Mouse (Mus musculus) spleen, adult 2 months (tissue): ENCODE data around the gene Gm20388.

Source experiments
- CTCF ChIP-seq: fragments of 200-500 bp; IDR thresholded peaks from 2 replicates; pipeline ENCODE4 v1.5.1; 2011; ENCODE audit warnings: mild to moderate bottlenecking, inconsistent platforms; ENCODE audit not compliant: insufficient read depth, insufficient read length, insufficient replicate concordance; ENCODE audit errors: extremely low read depth
- POLR2A ChIP-seq: fragments of 200-500 bp; IDR thresholded peaks from 2 replicates; pipeline ENCODE4 v1.6.1; 2011; ENCODE audit warnings: low read depth, low read length, inconsistent platforms

DNA sequence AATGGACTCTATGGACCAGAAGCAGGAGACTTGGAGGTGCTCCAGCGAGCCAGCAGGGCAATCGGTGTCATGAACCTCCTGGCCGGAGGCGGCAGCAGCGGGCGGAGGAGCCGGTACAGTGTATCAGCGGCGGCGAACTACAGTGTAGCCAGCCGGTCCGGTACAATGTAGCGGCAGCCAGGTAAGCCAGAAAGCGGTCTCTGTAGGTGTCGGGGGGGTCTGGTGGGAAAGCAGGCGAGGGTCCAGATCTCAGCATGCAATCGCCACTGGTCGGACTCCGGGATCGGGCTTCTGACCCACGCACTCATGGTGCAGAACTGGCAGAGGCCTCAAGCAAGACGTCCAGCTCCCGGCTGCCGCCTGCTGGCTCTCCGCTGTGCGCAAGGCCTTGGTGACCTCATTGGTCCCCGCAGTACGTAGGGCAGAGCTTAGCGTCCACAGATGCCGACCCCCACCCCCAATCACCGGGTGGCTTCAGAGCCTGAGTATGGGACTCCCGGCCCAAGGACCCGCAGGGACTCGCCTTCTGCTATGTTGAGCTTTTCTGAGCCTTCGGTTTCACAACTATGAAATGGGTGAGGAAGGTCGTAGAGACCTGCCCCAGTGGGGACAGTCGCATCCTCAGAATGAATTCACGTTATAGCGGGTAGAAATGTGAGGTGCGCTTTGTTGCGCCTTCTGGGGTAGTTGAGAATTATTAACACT lies 3532.4 kb downstream of the Gm20388 start:
- TF ChIP-seq CTCF (peak; percentile 77), POLR2A (peak; percentile 40; the same call in 1 of the 2 replicates)
